Mouse (Mus musculus) urinary bladder, postnatal 4 days (tissue): ENCODE results near the gene Zdhhc22.

ENCODE experiments used
- DNase-seq, 2 experiments: peaks; one replicate each; pipeline ENCODE4 v3.0.0; 2021 to 2022; ENCODE audit warnings: low spot score in 2 of 2

Zdhhc22 gene

DNA sequence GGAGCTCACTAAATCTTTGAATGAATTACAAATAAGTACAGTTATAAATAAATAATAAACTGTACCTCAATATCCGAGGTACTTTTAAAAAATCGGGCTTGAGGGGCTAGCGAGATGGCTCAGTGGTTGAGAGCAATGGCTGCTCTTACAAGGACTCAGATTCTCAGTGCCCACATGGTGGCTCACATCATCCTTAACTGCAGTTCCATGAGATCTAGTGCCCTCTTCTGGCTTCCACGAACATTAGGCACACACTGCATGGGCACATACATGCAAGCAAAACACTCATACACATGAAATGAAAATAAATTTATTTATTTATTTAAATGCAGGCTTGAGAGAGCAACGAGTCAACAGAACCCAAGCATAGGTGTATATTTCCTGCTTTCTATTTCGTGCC, 5.7 kb upstream of the Zdhhc22 start:
- no peak for DNase-seq

DNA sequence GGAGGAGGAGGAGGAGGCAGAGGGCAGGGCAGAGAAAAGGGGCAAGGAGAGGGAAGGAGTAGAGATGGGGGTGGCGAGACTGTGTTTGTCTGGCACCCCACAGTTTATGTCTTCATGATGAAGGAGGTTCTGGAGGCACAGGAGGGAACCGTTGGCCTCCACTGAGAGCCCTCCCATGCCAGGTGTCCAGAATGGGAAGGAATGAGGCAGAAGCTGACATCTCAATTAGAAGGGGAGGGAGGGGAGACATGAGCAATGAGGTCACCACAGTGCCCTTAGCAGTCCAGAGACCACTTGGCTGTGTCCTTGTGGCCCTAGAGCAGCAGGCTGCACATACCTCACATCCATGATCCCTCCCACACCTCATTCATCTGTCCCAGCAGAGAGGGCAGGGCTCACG, 4.5 kb upstream of the Zdhhc22 start:
- no peak for DNase-seq

- no peak for DNase-seq
Observed at GRCm38 (mm10) chr12:86994166-86994565, 3.9 kb upstream of the Zdhhc22 start.

GRCm38 (mm10) chr12:86990755-86991110, 503 bp upstream of the Zdhhc22 start:
- DNase-seq, result no peak

GRCm38 (mm10) chr12:86989378-86989777, 852 bp downstream of the Zdhhc22 start:
- DNase-seq, result no peak

- DNase-seq, result no peak
Observed at GRCm38 (mm10) chr12:86988227-86988626, 2.0 kb downstream of the Zdhhc22 start.

DNA sequence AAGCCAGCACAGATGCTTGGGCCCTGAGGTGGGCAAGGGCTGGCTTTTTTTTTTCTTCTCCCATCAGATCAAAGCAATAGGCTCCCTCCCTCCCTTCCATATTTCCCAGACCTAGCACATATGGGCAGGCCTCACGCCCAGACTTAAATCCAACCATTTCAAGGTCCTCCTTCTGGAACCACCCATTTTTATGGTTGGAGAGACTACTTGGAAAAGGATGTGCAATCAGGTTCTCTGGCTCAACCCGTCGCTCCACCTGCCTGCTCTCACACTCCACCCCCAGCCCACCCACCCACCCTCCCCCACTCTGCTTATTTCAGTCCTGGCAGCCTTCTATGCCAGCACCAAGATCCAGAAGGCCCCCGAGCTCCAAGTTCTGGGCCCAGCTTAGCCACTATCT, 3.7 kb downstream of the Zdhhc22 start:
- no peak for DNase-seq

GRCm38 (mm10) chr12:86984194-86984555, 6.1 kb downstream of the Zdhhc22 start:
- DNase-seq, result peak in 1 of 2 experiments; percentile 70

DNA sequence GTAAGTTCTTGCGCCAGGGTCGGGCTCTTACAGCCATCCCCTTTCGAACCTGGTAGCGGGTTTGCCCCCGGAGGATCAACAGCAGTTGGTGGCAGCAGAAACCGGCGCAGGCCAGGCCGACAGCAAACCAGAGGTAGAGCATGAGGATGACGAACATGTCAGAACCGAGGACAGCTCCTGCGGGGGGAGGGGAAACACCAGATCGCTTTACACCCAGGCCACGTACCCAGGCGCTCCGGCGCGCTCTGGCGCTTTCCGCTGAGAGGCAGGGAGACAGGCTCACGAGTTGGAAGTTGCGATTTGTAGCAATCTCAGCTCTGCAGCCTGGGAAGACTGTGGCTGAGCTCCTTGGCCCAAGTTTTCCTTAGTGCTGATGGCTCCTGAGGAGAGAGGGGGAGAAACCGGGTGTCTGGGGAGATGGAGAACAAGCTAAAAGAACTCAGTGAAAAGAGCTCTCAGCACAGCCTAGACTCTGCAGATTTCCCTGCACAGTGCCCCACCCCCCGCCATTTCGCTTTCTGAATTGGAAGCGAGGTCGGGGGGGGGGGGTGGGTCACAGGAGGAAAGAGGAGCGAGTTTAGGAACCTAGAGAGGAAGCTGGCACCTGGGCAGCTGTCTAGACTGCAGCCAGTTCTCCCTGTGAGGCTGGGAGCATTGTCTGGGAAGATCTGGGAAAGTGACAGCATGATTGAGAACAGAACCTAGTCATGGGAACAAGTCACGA, 6.6 kb downstream of the Zdhhc22 start:
- peak; percentile 39 to 66 for DNase-seq

- no peak for DNase-seq
Observed at GRCm38 (mm10) chr12:86981180-86981579, 9.1 kb downstream of the Zdhhc22 start.

GRCm38 (mm10) chr12:86977833-86978232, 12.4 kb downstream of the Zdhhc22 start:
- no peak for DNase-seq

- DNase-seq, result no peak
Observed at GRCm38 (mm10) chr12:86976511-86977168, 13.6 kb downstream of the Zdhhc22 start.

- DNase-seq, result no peak
Observed at GRCm38 (mm10) chr12:86975761-86976160, 14.5 kb downstream of the Zdhhc22 start.

DNA sequence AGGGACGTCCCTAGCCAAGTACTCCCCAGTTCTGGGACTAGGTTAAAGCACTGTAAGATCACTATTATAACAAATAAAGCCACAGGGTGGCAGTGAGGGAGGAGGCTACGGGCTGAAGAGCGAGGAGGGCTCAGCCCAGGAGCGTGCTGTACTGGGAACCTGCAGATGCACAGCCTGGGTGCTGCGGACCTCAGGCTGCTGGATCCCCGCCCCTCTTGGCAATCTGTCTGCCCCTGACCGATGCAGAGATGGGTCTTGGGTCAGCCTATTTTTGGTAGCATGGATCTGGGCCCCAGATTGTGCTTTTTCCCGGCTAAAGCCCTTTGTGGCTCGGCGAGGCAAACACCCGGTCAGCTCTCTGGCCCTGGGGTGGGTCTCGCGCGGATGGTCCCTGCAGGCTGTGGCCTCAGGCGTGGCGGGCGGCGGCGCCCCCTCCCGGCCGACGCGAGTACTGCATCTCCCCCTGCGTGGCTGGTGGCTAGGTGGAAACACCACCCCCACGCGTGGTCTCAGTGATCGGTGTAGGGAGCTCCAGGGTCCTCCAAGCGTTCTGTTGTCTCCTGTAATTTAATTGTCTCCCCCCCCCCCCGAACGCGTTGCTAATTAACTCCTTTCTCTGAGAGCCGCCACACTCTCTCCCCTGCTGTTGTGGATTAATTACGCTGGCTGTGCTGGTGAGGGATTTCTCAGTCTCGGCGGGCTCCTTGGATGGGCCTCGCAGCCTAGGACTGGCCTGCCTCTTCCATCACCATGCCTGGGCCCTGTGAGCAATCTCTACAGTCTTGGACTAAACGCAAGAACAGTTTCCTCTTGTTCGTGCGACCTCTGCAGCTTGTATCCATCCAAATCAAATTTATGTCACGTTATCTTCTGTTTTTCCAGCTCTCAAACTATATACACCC, 15.6 kb downstream of the Zdhhc22 start:
- peak; percentile 70 to 83 for DNase-seq

GRCm38 (mm10) chr12:86973706-86974105, 16.5 kb downstream of the Zdhhc22 start:
- peak in 1 of 2 experiments; percentile 31 for DNase-seq

GRCm38 (mm10) chr12:86973216-86973615, 17.0 kb downstream of the Zdhhc22 start:
- DNase-seq, result peak; percentile 68 to 77

GRCm38 (mm10) chr12:86971089-86971488, 19.1 kb downstream of the Zdhhc22 start:
- no peak for DNase-seq

DNA sequence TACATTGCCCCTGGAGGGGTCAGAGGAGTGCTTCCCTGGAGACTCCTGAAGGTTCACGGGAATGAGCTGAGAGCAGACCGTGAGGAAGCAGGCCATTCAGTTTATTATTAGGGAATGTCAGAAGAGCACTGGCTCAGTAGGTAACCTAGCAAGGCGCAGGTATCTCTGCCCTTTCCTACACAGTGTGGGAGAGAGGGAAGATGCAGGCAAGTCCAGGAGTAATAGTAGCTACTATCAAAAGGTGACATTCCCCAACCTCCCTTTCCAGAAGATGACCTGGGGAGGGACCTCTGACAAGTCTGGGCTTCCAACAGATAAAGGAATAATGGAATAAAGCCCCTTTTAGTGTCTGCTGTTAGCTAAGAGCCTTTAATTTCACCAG, 21.0 kb downstream of the Zdhhc22 start:
- no peak for DNase-seq

GRCm38 (mm10) chr12:86968468-86969219, 21.6 kb downstream of the Zdhhc22 start:
- no peak for DNase-seq

DNA sequence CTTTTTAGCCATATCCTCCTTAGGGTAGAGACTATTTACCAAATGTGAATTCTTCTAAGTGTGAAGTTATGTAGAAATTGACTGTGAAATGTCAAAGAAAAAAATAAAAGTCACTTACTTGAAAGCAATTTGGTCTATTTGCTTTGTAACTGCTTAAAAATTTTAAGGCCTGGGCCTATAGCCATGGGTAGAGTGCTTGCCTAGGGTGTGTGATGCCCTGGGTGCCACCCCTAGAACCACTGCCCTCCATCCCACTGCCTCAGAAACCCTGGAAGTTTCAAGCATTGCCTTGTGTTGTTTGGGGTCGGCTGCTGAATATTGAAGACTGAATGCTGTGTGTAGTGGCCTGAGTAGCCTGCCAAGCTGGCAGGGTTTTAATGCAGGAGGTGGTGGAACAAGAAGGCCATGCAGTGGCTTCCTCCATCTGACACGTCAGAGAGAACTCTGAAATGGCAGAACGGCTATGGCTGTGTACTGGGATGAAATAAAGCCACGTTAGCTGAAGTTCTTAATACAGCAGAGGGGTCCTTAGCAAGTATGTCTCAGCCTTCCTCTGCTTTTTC, 24.9 kb downstream of the Zdhhc22 start:
- DNase-seq, result no peak

DNA sequence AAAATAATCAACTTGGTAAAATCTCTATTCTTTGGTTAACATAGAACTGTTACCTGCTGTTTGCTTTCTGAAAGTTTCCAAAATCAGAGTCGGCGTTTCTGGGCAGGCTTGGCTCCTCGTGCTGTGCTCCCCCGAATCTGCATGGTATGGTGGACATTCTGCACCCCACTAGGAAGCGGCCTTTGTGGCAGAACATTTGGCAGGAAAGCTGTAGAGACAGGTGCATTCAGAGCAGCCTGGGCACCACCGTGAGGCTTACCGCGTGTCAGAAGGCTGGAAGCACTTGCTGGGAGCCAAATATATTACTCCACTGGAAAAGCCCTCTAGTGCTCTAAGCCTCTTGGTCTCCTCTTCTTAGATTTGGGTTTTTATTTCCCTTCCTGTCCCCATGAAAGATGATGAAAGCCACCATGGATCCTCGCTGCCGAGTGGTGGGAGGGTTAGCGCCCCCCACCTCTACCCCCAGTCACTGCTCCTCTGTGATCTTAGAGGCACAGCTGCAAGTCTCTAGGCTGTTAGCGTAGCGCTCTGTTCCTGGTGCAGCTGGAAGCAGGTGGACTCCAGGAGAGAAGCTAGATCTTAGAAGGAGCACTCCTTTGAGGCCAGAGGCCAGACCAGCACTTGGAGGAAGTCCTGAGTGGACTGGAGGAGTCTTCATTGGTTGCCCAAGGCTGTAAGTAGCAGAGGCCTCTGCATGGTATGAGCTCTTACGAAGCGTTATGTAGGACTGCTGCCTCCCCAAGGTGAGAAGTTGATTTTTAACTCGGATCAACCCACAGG, 25.8 kb downstream of the Zdhhc22 start:
- no peak for DNase-seq
